Mouse (Mus musculus) midbrain, embryonic 13.5 days (tissue): ENCODE measurements at regions not wholly inside any gene's neighbourhood (a gene's known extent, or its start where the extent isn't known, plus 50 kb on each side); places are given as distances from the start of the nearest gene placed in this dataset.

Experiments used
- ATAC-seq: fragments of 200-750 bp; cut with Nextera tagmentation; 2 replicates; pipeline ENCODE4 v1.8.0; 2017; ENCODE audit warnings: mild to moderate bottlenecking, moderate TSS enrichment, moderate library complexity
- H3K27ac ChIP-seq: fragments of 300-500 bp; sonication (generic); 2 replicates; pipeline ENCODE4 v1.5.1; 2015; ENCODE audit warnings: inconsistent platforms, mild to moderate bottlenecking, moderate library complexity
- H3K27me3 ChIP-seq: fragments of 300-500 bp; sonication (generic); 2 replicates; pipeline ENCODE4 v1.6.1; 2015; ENCODE audit warnings: mild to moderate bottlenecking, inconsistent platforms
- H3K36me3 ChIP-seq: fragments of 300-500 bp; sonication (generic); 2 replicates; pipeline ENCODE4 v1.6.1; 2015; ENCODE audit warnings: mild to moderate bottlenecking, inconsistent platforms
- H3K4me1 ChIP-seq: fragments of 300-500 bp; sonication (generic); replicated peaks from 2 replicates; pipeline ENCODE4 v1.6.1; 2015; ENCODE audit warnings: inconsistent platforms
- H3K4me2 ChIP-seq: fragments of 300-500 bp; sonication (generic); replicated peaks from 2 replicates; pipeline ENCODE4 v1.6.1; 2015; ENCODE audit warnings: moderate library complexity, mild to moderate bottlenecking, inconsistent platforms
- H3K4me3 ChIP-seq: fragments of 300-500 bp; sonication (generic); replicated peaks from 2 replicates; pipeline ENCODE4 v1.5.1; 2015; ENCODE audit warnings: mild to moderate bottlenecking, inconsistent platforms
- H3K9ac ChIP-seq: fragments of 300-500 bp; sonication (generic); replicated peaks from 2 replicates; pipeline ENCODE4 v1.6.1; 2015; ENCODE audit warnings: mild to moderate bottlenecking, inconsistent platforms
- H3K9me3 ChIP-seq: fragments of 300-500 bp; sonication (generic); 2 replicates; pipeline ENCODE4 v1.6.1; 2016; ENCODE audit warnings: mild to moderate bottlenecking, inconsistent platforms
- WGBS: fragments of 180-500 bp; shearing (Covaris S2); methylation state at CpG from one replicate; pipeline ENCODE4 v1.1.7; 2015; 5-methylcytosine and 5-hydroxymethylcytosine counted together

DNA sequence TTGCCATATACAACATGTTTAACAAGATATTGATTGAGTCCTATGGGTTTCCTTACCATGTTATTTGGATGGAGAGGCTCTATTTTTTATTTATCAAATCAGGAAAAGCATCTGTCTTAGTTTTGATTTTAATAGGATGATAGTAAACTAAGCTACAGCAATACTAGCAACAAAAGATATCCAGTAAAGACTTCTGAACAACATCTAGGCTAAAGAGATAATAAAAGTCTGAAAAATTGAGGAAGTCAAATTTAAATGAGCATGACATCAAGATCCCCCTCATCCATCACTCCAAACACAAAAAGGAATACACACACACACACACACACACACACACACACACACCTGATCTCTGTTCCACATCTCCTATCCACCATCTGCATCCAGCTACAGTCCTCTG, 901.6 kb upstream of the Lrrc6 start:
- Histone ChIP-seq H3K27me3 (no peaks in the 10 kb centered on the region), H3K36me3 (no peaks in the 10 kb centered on the region), H3K27ac (no peak overlapping the region), H3K4me3 (no peak overlapping the region), H3K4me2 (no peak overlapping the region), H3K9ac (no peak overlapping the region), H3K4me1 (no peaks in the 10 kb centered on the region), H3K9me3 (no peaks in the 10 kb centered on the region)
- ATAC-seq, result no peak

DNA sequence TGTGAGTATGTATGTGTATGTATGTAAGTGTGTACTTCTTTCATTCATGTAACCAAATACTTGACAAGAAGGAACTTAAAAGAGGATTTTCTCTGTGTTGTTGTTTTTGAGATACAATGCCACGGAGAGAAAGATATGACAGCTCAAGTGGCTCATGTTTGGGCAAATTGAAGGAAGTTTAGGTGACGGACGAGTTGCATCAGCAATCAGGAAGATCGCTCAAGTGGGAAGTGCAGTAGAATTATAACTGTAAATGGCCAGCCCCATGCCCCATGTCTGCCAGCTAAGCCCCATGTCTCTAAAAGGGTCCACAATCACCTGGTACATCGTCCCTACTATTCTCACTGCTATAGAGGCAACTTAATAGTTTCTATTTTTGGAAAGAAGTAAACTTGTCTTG, 896.6 kb upstream of the Lrrc6 start:
- no peak overlapping the region for H3K27ac ChIP-seq
- no peak for ATAC-seq
- no peak overlapping the region for H3K4me2 ChIP-seq
- H3K4me1 ChIP-seq, result no peaks in the 10 kb centered on the region
- no peak overlapping the region for H3K9ac ChIP-seq
- no peaks in the 10 kb centered on the region for H3K9me3 ChIP-seq
- no peaks in the 10 kb centered on the region for H3K27me3 ChIP-seq
- H3K36me3 ChIP-seq, result no peaks in the 10 kb centered on the region
- WGBS, result 91% methylated on average over 5 of the region's 5 CpGs
- H3K4me3 ChIP-seq, result no peak overlapping the region

DNA sequence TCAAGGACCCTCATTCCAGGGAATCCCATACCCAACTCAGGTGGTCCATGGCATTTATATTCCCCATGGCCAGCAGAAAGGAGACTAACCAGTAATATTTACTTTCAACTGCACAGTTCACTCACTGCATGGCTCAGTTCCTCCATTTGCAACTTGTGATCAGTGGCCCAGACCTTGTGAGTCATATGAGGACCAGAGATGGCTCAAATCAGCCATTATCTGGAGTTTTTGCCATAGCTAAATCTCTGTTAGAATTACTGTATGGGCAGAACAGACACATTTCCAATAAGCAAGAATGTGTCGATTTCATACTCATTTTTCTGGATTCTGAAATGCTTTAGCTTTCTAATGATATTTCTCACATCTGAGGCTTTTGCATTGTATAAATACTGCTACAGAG, 894.4 kb upstream of the Lrrc6 start:
- H3K9me3 ChIP-seq, result no peaks in the 10 kb centered on the region
- H3K4me3 ChIP-seq, result no peak overlapping the region
- H3K9ac ChIP-seq, result no peak overlapping the region
- H3K4me2 ChIP-seq, result no peak overlapping the region
- ATAC-seq, result no peak
- no peak overlapping the region for H3K27ac ChIP-seq
- H3K4me1 ChIP-seq, result no peaks in the 10 kb centered on the region
- H3K36me3 ChIP-seq, result no peaks in the 10 kb centered on the region
- no peaks in the 10 kb centered on the region for H3K27me3 ChIP-seq
- 92% methylated on average over 1 of the region's 1 CpGs for WGBS

DNA sequence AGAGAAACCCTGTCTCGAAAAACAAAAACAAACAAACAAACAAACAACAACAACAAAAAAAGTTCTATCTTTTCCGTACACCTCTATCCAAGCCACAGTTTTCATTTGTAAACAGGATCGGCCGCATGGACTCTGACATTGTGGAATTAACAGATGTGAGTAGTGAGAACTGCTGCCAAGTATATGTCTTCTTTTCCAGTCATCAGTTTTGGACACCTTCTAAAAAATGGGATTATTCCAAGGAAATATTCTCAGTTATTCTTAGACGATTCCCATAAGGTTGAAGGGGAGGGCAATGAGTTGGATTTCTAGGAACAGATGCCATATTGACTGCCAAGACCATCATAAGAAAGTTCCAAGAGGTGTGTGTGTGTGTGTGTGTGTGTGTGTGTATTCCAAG, 891.2 kb upstream of the Lrrc6 start:
- Histone ChIP-seq H3K4me3 (no peak overlapping the region), H3K27me3 (no peaks in the 10 kb centered on the region), H3K9me3 (no peaks in the 10 kb centered on the region), H3K4me2 (no peak overlapping the region), H3K4me1 (no peaks in the 10 kb centered on the region), H3K9ac (no peak overlapping the region), H3K36me3 (no peaks in the 10 kb centered on the region), H3K27ac (no peak overlapping the region)
- no peak for ATAC-seq
- 88% methylated on average over 5 of the region's 5 CpGs for WGBS

DNA sequence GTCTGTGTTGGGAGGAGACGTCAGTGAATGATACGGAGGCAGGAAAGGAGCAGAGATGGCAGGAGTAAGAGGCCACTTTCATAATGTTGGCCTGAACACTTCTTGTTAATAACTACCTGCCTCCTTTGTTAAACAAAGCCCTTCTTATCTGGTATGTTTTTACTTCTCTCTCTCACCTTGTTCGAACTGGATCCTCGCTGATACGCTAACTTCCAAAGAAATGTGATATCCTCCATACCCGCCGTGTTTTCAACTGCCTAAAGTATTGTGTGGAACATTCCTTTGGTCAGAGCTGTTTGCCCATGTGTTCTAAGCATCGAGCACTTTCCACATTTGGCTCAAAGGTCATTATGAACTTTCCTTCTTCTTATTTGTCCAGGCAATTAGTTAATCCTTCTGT, 887.8 kb upstream of the Lrrc6 start:
- no peak for ATAC-seq
- WGBS, result 80% methylated on average over 8 of the region's 8 CpGs

DNA sequence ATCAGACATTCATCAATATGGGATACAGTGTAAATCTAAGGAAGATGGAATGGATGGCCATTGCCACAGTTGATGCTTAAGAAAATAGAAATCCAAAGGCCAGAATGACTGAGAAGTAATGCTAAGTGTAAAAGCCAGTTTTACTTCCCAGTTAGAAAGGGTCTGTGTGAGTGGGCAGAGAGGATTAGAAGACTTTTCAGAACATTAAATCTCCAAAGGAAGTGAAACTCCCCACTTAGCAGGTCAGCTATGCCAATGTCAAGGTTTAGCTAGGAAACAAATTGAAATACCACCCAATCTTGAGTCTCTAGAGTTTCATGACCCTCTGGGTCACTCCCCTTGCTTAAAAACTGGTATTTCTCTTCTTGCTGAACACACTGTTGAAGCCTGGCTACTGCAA, 886.2 kb upstream of the Lrrc6 start:
- Histone ChIP-seq H3K27ac (no peak overlapping the region), H3K9me3 (no peaks in the 10 kb centered on the region), H3K9ac (no peak overlapping the region), H3K4me3 (no peak overlapping the region), H3K36me3 (no peaks in the 10 kb centered on the region), H3K4me2 (no peak overlapping the region), H3K4me1 (no peaks in the 10 kb centered on the region), H3K27me3 (no peaks in the 10 kb centered on the region)
- no peak for ATAC-seq

More for the DNA sequence above, 887.8 kb upstream of the Lrrc6 start:
- no peaks in the 10 kb centered on the region for H3K36me3 ChIP-seq
- no peaks in the 10 kb centered on the region for H3K4me1 ChIP-seq
- H3K27me3 ChIP-seq, result no peaks in the 10 kb centered on the region
- H3K4me3 ChIP-seq, result no peak overlapping the region
- no peak overlapping the region for H3K27ac ChIP-seq
- H3K9ac ChIP-seq, result no peak overlapping the region
- H3K4me2 ChIP-seq, result no peak overlapping the region
- no peaks in the 10 kb centered on the region for H3K9me3 ChIP-seq

DNA sequence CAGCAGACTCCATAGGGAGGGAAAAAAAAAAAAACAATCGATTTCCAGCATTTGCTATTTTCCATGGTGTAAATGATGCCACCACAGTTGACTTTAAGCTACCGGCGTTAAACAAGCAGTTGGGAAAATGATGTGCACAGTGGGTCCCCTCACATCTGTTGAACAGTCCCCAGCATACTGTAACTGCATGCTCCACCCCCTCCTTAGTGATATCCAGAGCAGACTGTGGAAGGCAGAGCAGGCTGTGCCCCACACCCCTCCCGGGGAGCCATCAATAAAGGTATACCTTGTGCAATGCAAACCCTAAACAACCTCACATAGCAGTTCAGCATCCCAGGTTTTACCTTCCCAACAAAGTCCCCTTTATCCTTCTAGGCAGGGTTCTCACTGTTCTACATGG, 872.9 kb upstream of the Lrrc6 start:
- Histone ChIP-seq H3K4me1 (no peaks in the 10 kb centered on the region), H3K27me3 (no peaks in the 10 kb centered on the region), H3K4me2 (no peak overlapping the region), H3K4me3 (no peak overlapping the region), H3K9me3 (no peaks in the 10 kb centered on the region), H3K9ac (no peak overlapping the region), H3K27ac (no peak overlapping the region), H3K36me3 (no peaks in the 10 kb centered on the region)
- ATAC-seq, result no peak
- WGBS, result 91% methylated on average over 4 of the region's 4 CpGs

DNA sequence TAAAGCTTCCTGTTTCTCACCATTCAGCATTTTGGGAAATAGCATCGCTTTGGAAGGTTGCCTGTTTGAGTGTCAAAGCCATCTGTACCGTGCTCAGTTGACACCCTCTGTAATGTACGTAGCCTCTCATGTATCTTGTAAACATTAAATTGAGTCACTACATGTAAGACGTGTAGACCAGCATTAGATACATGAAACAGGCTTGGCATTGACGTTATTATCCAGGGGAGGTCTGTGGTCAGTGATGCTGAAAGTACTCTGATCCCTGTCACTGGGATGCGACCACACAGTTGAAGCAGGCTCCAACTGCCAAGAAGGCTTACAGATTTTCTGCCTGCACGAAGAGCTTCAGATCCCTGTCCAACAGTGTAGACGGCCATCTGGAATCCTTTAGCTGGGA, 872.3 kb upstream of the Lrrc6 start:
- no peaks in the 10 kb centered on the region for H3K36me3 ChIP-seq
- H3K4me1 ChIP-seq, result no peaks in the 10 kb centered on the region
- no peak for ATAC-seq
- H3K4me2 ChIP-seq, result no peak overlapping the region
- H3K27me3 ChIP-seq, result no peaks in the 10 kb centered on the region
- no peaks in the 10 kb centered on the region for H3K9me3 ChIP-seq
- 81% methylated on average over 8 of the region's 8 CpGs for WGBS
- no peak overlapping the region for H3K4me3 ChIP-seq
- no peak overlapping the region for H3K9ac ChIP-seq
- H3K27ac ChIP-seq, result no peak overlapping the region

DNA sequence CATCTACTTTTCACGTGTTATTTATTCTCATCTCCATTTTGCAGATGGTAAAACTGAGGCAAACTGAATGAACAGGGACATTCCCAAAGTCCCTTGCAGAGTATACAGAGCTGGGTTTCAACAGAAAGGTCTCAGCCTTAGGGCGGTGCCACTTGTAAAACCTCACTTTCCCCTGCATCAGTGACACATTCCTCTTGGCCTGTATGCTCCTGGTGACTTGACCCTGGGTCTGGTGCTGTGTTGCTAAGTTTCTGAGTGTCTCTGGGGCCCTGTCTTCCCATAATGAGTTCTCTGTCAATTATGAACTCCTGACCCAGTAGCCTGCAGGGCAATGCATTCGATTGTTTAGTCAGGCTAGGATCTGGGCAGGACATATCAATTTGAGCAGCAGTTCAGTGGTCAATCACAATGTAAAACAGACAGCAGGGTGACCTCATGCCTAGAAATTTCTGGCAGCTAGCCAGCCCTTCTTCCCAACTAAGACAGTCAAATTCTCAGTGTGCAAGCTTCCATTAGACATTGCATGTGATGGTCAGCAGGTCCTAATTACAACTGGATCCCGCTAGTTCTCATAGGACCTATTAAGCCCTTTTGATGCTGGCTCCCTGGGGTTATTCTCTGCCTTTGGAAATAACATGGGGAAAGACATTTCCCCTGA, 863.5 kb upstream of the Lrrc6 start:
- Histone ChIP-seq H3K4me1 (no peaks in the 10 kb centered on the region), H3K4me3 (no peak overlapping the region), H3K36me3 (no peaks in the 10 kb centered on the region), H3K9ac (no peak overlapping the region), H3K27me3 (no peaks in the 10 kb centered on the region), H3K27ac (no peak overlapping the region), H3K4me2 (no peak overlapping the region), H3K9me3 (no peaks in the 10 kb centered on the region)
- WGBS, result 70% methylated on average over 4 of the region's 4 CpGs
- ATAC-seq, result 0 out of 2 replicates have a peak, but pooled peaks have one; percentile 17

DNA sequence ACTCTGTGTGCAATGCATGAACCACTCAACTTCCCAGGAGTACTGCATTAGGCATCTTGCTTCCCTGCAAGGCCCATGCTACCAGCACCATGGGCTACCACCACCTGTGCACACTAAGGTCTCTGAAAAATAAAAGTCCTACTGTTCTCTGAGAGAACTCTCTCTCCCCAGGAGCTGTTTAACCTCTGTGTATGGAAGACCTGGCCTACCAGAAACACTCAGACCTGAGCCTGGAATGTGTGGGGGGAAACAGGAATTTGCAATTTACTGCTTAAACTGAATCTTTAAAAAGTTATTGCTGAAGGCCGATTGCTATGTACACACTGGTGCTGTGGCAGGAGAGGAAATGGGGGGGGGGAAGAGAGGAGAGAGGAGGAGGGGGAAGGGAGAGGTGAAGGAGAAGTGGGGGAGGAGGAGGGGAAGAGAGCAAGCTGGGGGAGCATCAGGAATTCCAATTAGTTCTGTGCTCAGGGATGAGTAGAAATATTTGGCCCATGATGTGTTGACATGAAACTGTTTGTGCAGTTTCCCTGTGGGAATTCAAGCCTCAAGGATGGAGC, 860.4 kb upstream of the Lrrc6 start:
- Histone ChIP-seq H3K4me2 (no peak overlapping the region), H3K9ac (no peak overlapping the region), H3K27me3 (no peaks in the 10 kb centered on the region), H3K4me3 (no peak overlapping the region), H3K4me1 (no peaks in the 10 kb centered on the region), H3K27ac (no peak overlapping the region), H3K36me3 (no peaks in the 10 kb centered on the region), H3K9me3 (no peaks in the 10 kb centered on the region)
- WGBS, result 75% methylated on average over 1 of the region's 1 CpGs
- ATAC-seq, result no peak

DNA sequence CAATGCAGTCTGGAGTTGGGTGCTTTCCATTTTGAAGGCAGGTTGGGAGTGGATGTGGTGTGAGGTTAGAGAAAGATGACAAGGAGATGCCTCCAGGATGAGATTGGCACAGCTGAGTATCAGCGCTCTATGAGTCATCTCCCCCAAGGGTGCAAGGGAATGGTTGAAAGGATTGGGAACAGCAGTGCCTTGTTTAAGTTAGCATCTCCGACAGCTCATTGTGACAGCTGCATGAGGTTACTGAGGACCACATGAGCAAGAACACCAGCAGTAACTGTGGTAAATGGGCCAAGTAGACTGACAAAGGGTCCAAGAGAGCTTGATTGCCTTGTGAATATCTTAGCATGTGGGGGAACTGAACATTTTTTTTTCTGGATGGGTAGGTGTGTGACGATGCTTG, 857.2 kb upstream of the Lrrc6 start:
- Histone ChIP-seq H3K4me1 (no peaks in the 10 kb centered on the region), H3K36me3 (no peaks in the 10 kb centered on the region), H3K9ac (no peak overlapping the region), H3K27ac (no peak overlapping the region), H3K4me2 (no peak overlapping the region), H3K4me3 (no peak overlapping the region), H3K9me3 (no peaks in the 10 kb centered on the region), H3K27me3 (no peaks in the 10 kb centered on the region)
- ATAC-seq, result no peak
- 95% methylated on average over 3 of the region's 3 CpGs for WGBS

DNA sequence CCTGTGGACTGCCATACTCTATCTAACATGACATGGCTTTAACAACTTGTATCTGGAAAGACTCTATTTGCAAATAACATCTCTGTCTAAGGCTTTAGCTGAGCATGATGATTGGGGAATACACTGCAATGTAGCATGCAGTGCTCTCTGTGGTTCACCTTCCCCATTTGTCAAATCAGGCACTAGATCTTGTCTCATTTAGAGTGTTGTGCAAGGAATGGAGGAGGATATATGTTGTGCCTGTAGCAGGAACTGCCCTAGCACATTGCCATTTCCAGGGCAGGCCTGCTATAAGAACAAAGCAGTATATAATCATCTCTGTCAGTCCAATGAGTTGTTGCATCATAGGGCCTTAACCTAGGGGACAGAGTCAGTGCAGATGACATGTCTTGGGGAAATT, 854.6 kb upstream of the Lrrc6 start:
- no peak overlapping the region for H3K4me3 ChIP-seq
- H3K9ac ChIP-seq, result no peak overlapping the region
- no peaks in the 10 kb centered on the region for H3K9me3 ChIP-seq
- ATAC-seq, result no peak
- H3K27ac ChIP-seq, result no peak overlapping the region
- H3K4me1 ChIP-seq, result no peaks in the 10 kb centered on the region
- no peaks in the 10 kb centered on the region for H3K36me3 ChIP-seq
- no peak overlapping the region for H3K4me2 ChIP-seq
- H3K27me3 ChIP-seq, result no peaks in the 10 kb centered on the region

DNA sequence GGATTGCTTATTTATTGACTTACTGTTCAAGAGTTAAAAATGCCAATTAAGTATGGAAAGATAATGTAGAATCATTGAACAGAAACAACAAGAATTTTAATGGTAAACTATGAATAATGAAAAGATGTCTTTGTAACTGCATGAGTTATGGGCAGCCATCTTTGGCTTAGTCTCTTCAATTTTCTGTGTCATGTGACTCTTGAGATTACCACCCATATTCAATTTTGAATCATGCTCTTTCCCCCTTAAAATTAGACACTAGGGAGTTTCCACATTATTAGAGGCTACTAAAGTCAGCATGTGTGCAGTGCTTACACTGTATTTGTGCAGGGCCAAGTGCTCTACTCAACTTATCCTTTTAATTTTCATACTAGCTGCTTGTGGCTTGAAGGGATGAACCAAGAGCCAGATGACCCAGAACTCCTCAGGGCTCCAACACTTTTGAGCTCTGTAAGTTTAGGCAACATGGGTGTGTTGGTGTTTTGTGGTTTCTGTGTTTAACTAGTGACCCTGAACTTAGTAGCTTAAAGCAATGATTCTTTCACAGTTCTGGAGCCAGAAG, 854.0 kb upstream of the Lrrc6 start:
- H3K27ac ChIP-seq, result no peak overlapping the region
- H3K4me2 ChIP-seq, result no peak overlapping the region
- H3K27me3 ChIP-seq, result no peaks in the 10 kb centered on the region
- no peak overlapping the region for H3K4me3 ChIP-seq
- H3K4me1 ChIP-seq, result no peaks in the 10 kb centered on the region
- ATAC-seq, result no peak
- no peaks in the 10 kb centered on the region for H3K9me3 ChIP-seq
- no peaks in the 10 kb centered on the region for H3K36me3 ChIP-seq
- H3K9ac ChIP-seq, result no peak overlapping the region
